Comparison of ENCODE assay signal across 11 mouse cellular contexts in genomic region chr6:135854173-135854591, GRCm38 (mm10).
DNase-seq lines count a peak whose midpoint lies in the region; ATAC-seq and TF ChIP-seq lines count a peak whose summit lies in the region.
"Had no signal": no experiment of that assay in that cellular context is flagged by ENCODE, and none has a peak within 500 bp of the region (broad histone marks: within the 10 kb centered on the region; RNA-seq: fewer than 3 reads in every experiment).

No protein-coding gene starts in this region.

- no peak overlapping the region for H3K4me3 ChIP-seq in hindbrain, embryonic 15.5 days
- no peak overlapping the region for H3K4me3 ChIP-seq in thymus, adult 2 months (ENCODE audit: control insufficient read depth, insufficient read depth, low read length)

- H3K27me3 ChIP-seq in hindbrain, embryonic 15.5 days = no peaks in the 10 kb centered on the region
- no peaks in the 10 kb centered on the region for H3K27me3 ChIP-seq in thymus, adult 2 months (ENCODE audit: control insufficient read depth, insufficient read depth, low read length)

- H3K4me1 ChIP-seq in hindbrain, embryonic 15.5 days (replicated peaks) = peaks cover 27% of the 10 kb centered on the region
- H3K4me1 ChIP-seq in thymus, adult 2 months (replicated peaks; ENCODE audit: control insufficient read depth, insufficient read depth, low read length) = no peaks in the 10 kb centered on the region

- no peaks in the 10 kb centered on the region for H3K36me3 ChIP-seq in hindbrain, embryonic 15.5 days
- no peaks in the 10 kb centered on the region for H3K36me3 ChIP-seq in thymus, adult 2 months (ENCODE audit: control insufficient read depth, insufficient read depth, low read length)
- H3K36me3 ChIP-seq: G1E had no signal

- ATAC-seq in frontal cortex, adult (ENCODE audit: low TSS enrichment) = peak; percentile 79
- ATAC-seq in hindbrain, embryonic 15.5 days (ENCODE audit: low FRiP score, low read depth) = peak; percentile 61; the same call in 1 of the 2 replicates
- ATAC-seq: activated CD4-positive, CD25-positive, alpha-beta regulatory T cell, adult 4 months had no signal

- 34% methylated on average over 8 of the region's 8 CpGs for WGBS in hindbrain, embryonic 15.5 days
- WGBS in thymus, adult 2 months = 83% methylated on average over 8 of the region's 8 CpGs

- H3K27ac ChIP-seq in hindbrain, embryonic 15.5 days (replicated peaks) = no peak overlapping the region
- no peak overlapping the region for H3K27ac ChIP-seq in thymus, adult 2 months (ENCODE audit: control insufficient read depth, insufficient read depth, low read length)

- no peaks in the 10 kb centered on the region for H3K9me3 ChIP-seq in hindbrain, embryonic 15.5 days

- no peak for TF ChIP-seq CTCF in brain, embryonic 14.5 days (IDR thresholded peaks at IDR 0.05; ENCODE audit: borderline replicate concordance, extremely low read depth, insufficient read depth, insufficient read length)
- TF ChIP-seq CTCF in thymus, adult 2 months (IDR thresholded peaks at IDR 0.05; ENCODE audit: borderline replicate concordance, control insufficient read depth, extremely low read depth, insufficient read depth, low read length, poor library complexity) = no peak

- no peak for TF ChIP-seq POLR2A in brain, embryonic 14.5 days (IDR thresholded peaks at IDR 0.05; ENCODE audit: borderline replicate concordance, extremely low read depth, insufficient read depth, insufficient read length, poor library complexity, severe bottlenecking)
- no peak for TF ChIP-seq POLR2A in thymus, adult 2 months (IDR thresholded peaks at IDR 0.05; ENCODE audit: control insufficient read depth, extremely low read depth, insufficient read depth, low read length, poor library complexity)

- H3K9ac ChIP-seq in hindbrain, embryonic 15.5 days = no peak overlapping the region

- peak overlapping the region; percentile 29; the same call in 1 of the 2 replicates for H3K4me2 ChIP-seq in hindbrain, embryonic 15.5 days

- intact Hi-C loops in heart, postnatal 14 days (cut with DNase I) = no loop called here

- DNase-seq in frontal cortex, postnatal 36 days (ENCODE audit: low spot score in 2 of 2) = no peak
- peak; percentile 75 for DNase-seq in brain, embryonic 14.5 days (ENCODE audit: low read depth)
- peak; percentile 58 to 65 for DNase-seq in kidney, postnatal 25 days
- DNase-seq in cerebellum, postnatal 36 days = no peak
- DNase-seq in thymus, adult 2 months = no peak
- no peak for DNase-seq in heart, postnatal 14 days
- DNase-seq: lung, adult 18-20 months had no signal

Comparison
In these comparisons a context has a peak if more than half of its experiments do, and no peak if none do; other contexts are left out.
1. DNase-seq: peak in brain, embryonic 14.5 days (single experiment) and kidney, postnatal 25 days (2 of 2); none in frontal cortex, postnatal 36 days (0 of 2), cerebellum, postnatal 36 days (0 of 2), thymus, adult 2 months (single experiment) and heart, postnatal 14 days (0 of 2).